Mouse (Mus musculus) midbrain, embryonic 12.5 days (tissue): ENCODE data around the gene Cpne5. TPM values are rescaled to one million over a fixed set of nuclear protein-coding genes. Genes with fewer than 3 reads are reported as not detected.
A peak's percentile ranks its signal among the peaks of the same experiment; 100 is the strongest.

ENCODE experiments used
- ATAC-seq: fragments of 200-750 bp; cut with Nextera tagmentation; 2 replicates; pipeline ENCODE4 v1.8.0; 2017; ENCODE audit warnings: low read depth, moderate TSS enrichment, moderate library complexity; ENCODE audit not compliant: low FRiP score
- H3K27ac ChIP-seq: fragments of 300-500 bp; sonication (generic); replicated peaks from 2 replicates; pipeline ENCODE4 v1.5.1; 2016; ENCODE audit warnings: mild to moderate bottlenecking
- H3K27me3 ChIP-seq: fragments of 300-500 bp; sonication (generic); 2 replicates; pipeline ENCODE4 v1.6.1; 2016; ENCODE audit warnings: mild to moderate bottlenecking
- H3K36me3 ChIP-seq: fragments of 300-500 bp; sonication (generic); 2 replicates; pipeline ENCODE4 v1.6.1; 2016
- H3K4me1 ChIP-seq: fragments of 300-500 bp; sonication (generic); 2 replicates; pipeline ENCODE4 v1.6.1; 2016
- H3K4me2 ChIP-seq: fragments of 300-500 bp; sonication (generic); replicated peaks from 2 replicates; pipeline ENCODE4 v1.6.1; 2016; ENCODE audit warnings: mild to moderate bottlenecking, moderate library complexity
- H3K4me3 ChIP-seq: fragments of 300-500 bp; sonication (generic); 2 replicates; pipeline ENCODE4 v1.5.1; 2016; ENCODE audit warnings: mild to moderate bottlenecking
- H3K9ac ChIP-seq: fragments of 300-500 bp; sonication (generic); replicated peaks from 2 replicates; pipeline ENCODE4 v1.6.1; 2016; ENCODE audit warnings: mild to moderate bottlenecking, moderate library complexity
- H3K9me3 ChIP-seq: fragments of 300-500 bp; sonication (generic); 2 replicates; pipeline ENCODE4 v1.6.1; 2016; ENCODE audit warnings: mild to moderate bottlenecking
- WGBS: fragments of 180-500 bp; shearing (Covaris S2); methylation state at CpG from one replicate; pipeline ENCODE4 v1.1.7; 2016; 5-methylcytosine and 5-hydroxymethylcytosine counted together
- polyA plus RNA-seq: library from polyadenylated mRNA; unstranded; fragments of >200 nt; fragmentation: Nextera tagmentation; extraction: Ambion mirVana; gene quantifications from 2 replicates; pipeline ENCODE4 v1.2.1, GENCODE M21; 2016

The Cpne5 gene
- polyA plus RNA-seq, 1 experiment from 2014 or later = 12.6 TPM

- Histone ChIP-seq H3K27ac (peak overlapping the region; percentile 97), H3K4me3 (peak overlapping the region; percentile 89), H3K36me3 (peaks cover 17% of the 10 kb centered on the region), H3K4me2 (peak overlapping the region; percentile 76), H3K27me3 (no peaks in the 10 kb centered on the region), H3K4me1 (peaks cover 39% of the 10 kb centered on the region), H3K9me3 (no peaks in the 10 kb centered on the region), H3K9ac (peak overlapping the region; percentile 76; the same call in 1 of the 2 replicates)
- WGBS = 93% methylated on average over 5 of the region's 5 CpGs
- no peak for ATAC-seq
These were observed 26.8 kb upstream of the Cpne5 start for GRCm38 (mm10) chr17:29264760-29265159.

DNA sequence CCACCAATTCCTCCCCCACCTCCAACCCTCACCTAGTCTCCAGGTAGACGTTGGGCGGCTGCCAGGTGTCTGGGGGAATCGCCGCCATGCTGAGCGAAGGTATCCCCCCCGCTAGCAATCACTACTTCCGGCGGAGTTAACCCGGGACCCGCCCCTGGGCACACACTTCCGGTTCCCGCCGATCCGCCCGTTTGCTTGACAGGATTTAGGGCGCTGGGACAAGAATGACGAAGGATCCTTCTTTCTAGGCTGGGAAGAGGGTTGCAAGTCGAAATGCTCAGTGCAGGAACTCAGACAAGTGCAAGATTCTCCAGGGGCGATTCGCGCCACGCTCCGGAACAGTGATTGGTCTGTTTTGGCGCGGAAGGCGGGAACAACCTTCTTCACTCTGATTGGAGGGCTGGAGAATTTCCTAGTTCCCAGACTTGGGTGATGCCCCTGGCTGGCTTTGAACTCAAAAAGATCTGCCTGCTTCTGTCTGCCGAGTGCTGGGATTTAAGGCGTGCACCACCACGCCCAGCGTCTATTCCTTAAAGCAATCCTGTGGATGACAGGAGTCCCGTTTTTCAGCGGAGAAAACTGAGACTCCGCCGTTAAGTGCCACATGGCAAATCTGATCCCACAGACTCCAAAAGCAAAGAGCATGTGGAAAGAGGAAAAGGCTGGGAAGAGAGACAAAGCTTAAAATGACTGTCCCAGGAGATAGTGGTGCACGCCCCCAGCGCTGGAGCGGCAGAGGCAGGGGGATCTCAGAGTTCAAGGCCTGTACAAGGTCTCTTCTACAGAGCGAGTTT, 26.1 kb upstream of the Cpne5 start, which contains the start of gene Ppil1:
TSS of gene Ppil1 (minus strand) at position 347 of the 794 bp plus-strand sequence.
- H3K4me3 ChIP-seq = peak within 1 kb of the TSS; percentile 89
- no peaks in the 10 kb centered on the region for H3K27me3 ChIP-seq
- H3K9ac ChIP-seq = peak within 1 kb of the TSS; percentile 76
- H3K9me3 ChIP-seq = no peaks in the 10 kb centered on the region
- peak within 1 kb of the TSS; percentile 76 for H3K4me2 ChIP-seq
- peak within 1 kb of the TSS; percentile 97 for H3K27ac ChIP-seq
- peaks cover 19% of the 10 kb centered on the region for H3K36me3 ChIP-seq
- WGBS = 8% methylated on average over 38 of the region's 38 CpGs
- H3K4me1 ChIP-seq = peaks cover 37% of the 10 kb centered on the region
- ATAC-seq = peak; percentile 66

GRCm38 (mm10) chr17:29263417-29263816, 25.4 kb upstream of the Cpne5 start:
- no peaks in the 10 kb centered on the region for H3K27me3 ChIP-seq
- ATAC-seq = no peak
- 2% methylated on average over 14 of the region's 14 CpGs for WGBS
- H3K4me2 ChIP-seq = peak overlapping the region; percentile 76
- peaks cover 24% of the 10 kb centered on the region for H3K36me3 ChIP-seq
- peak overlapping the region; percentile 97 for H3K27ac ChIP-seq
- H3K9ac ChIP-seq = peak overlapping the region; percentile 76
- peaks cover 37% of the 10 kb centered on the region for H3K4me1 ChIP-seq
- H3K4me3 ChIP-seq = peak overlapping the region; percentile 89
- H3K9me3 ChIP-seq = no peaks in the 10 kb centered on the region

- no peaks in the 10 kb centered on the region for H3K9me3 ChIP-seq
- H3K4me3 ChIP-seq = no peak overlapping the region
- WGBS = 50% methylated on average over 2 of the region's 2 CpGs
- H3K27me3 ChIP-seq = no peaks in the 10 kb centered on the region
- 0 out of 2 replicates have a peak overlapping the region, but pooled peaks have one; percentile 37 for H3K9ac ChIP-seq
- H3K27ac ChIP-seq = no peak overlapping the region
- no peak for ATAC-seq
- H3K36me3 ChIP-seq = peaks cover 36% of the 10 kb centered on the region
- H3K4me2 ChIP-seq = peak overlapping the region; percentile 76
- peaks cover 34% of the 10 kb centered on the region for H3K4me1 ChIP-seq
These were observed 24.3 kb upstream of the Cpne5 start for GRCm38 (mm10) chr17:29262259-29262649.

- no peak overlapping the region for H3K27ac ChIP-seq
- peaks cover 34% of the 10 kb centered on the region for H3K4me1 ChIP-seq
- peak overlapping the region; percentile 76; the same call in 1 of the 2 replicates for H3K4me2 ChIP-seq
- H3K9me3 ChIP-seq = no peaks in the 10 kb centered on the region
- 94% methylated on average over 22 of the region's 22 CpGs for WGBS
- H3K36me3 ChIP-seq = peaks cover 41% of the 10 kb centered on the region
- no peak overlapping the region for H3K4me3 ChIP-seq
- no peak for ATAC-seq
- no peaks in the 10 kb centered on the region for H3K27me3 ChIP-seq
- 0 out of 2 replicates have a peak overlapping the region, but pooled peaks have one; percentile 7 for H3K9ac ChIP-seq
These were observed 23.8 kb upstream of the Cpne5 start for GRCm38 (mm10) chr17:29261603-29262258.

GRCm38 (mm10) chr17:29260501-29260900, 22.5 kb upstream of the Cpne5 start:
- Histone ChIP-seq H3K9ac (no peak overlapping the region), H3K36me3 (peaks cover 53% of the 10 kb centered on the region), H3K4me1 (peaks cover 34% of the 10 kb centered on the region), H3K4me2 (no peak overlapping the region), H3K27me3 (no peaks in the 10 kb centered on the region), H3K4me3 (no peak overlapping the region), H3K27ac (no peak overlapping the region), H3K9me3 (no peaks in the 10 kb centered on the region)
- ATAC-seq = no peak
- 91% methylated on average over 15 of the region's 15 CpGs for WGBS

DNA sequence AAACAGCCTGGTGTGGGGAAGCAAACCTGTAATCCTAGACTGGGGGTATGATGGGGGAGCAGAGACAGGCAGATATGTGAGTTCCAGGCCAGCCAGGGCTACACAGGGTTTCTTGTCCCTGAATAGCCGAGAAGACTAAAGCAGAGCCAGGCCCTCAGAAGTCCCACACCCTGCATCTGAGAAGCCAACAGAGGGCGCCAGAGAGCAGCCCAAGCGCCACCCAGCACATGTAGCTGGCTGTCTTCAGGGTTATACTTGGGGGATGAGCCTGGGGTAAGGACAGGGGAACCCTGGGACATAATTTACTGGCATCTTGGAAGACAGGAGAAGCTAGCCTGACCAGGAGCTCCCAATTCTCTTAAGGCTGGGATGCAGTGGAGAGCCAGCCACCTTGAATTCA, 21.5 kb upstream of the Cpne5 start:
- H3K36me3 ChIP-seq = peaks cover 63% of the 10 kb centered on the region
- no peaks in the 10 kb centered on the region for H3K27me3 ChIP-seq
- peaks cover 32% of the 10 kb centered on the region for H3K4me1 ChIP-seq
- H3K27ac ChIP-seq = no peak overlapping the region
- 0 out of 2 replicates have a peak overlapping the region, but pooled peaks have one; percentile 11 for H3K9ac ChIP-seq
- H3K4me2 ChIP-seq = no peak overlapping the region
- 1% methylated on average over 3 of the region's 3 CpGs for WGBS
- H3K9me3 ChIP-seq = no peaks in the 10 kb centered on the region
- H3K4me3 ChIP-seq = no peak overlapping the region
- 0 out of 2 replicates have a peak, but pooled peaks have one; percentile 44 for ATAC-seq

- Histone ChIP-seq H3K4me1 (peaks cover 28% of the 10 kb centered on the region), H3K27me3 (no peaks in the 10 kb centered on the region), H3K4me3 (no peak overlapping the region), H3K4me2 (no peak overlapping the region), H3K9ac (0 out of 2 replicates have a peak overlapping the region, but pooled peaks have one; percentile 11), H3K27ac (no peak overlapping the region), H3K36me3 (peaks cover 69% of the 10 kb centered on the region), H3K9me3 (no peaks in the 10 kb centered on the region)
- 100% methylated on average over 2 of the region's 2 CpGs for WGBS
- ATAC-seq = no peak
These were observed 21.0 kb upstream of the Cpne5 start for GRCm38 (mm10) chr17:29258921-29259320.

GRCm38 (mm10) chr17:29258025-29258558, 20.1 kb upstream of the Cpne5 start:
- WGBS = 87% methylated on average over 10 of the region's 10 CpGs
- Histone ChIP-seq H3K4me3 (no peak overlapping the region), H3K4me1 (peaks cover 25% of the 10 kb centered on the region), H3K27ac (no peak overlapping the region), H3K4me2 (no peak overlapping the region), H3K36me3 (peaks cover 73% of the 10 kb centered on the region), H3K27me3 (no peaks in the 10 kb centered on the region), H3K9ac (no peak overlapping the region), H3K9me3 (no peaks in the 10 kb centered on the region)
- ATAC-seq = no peak

- no peaks in the 10 kb centered on the region for H3K9me3 ChIP-seq
- H3K4me3 ChIP-seq = no peak overlapping the region
- H3K9ac ChIP-seq = no peak overlapping the region
- WGBS = 94% methylated on average over 10 of the region's 10 CpGs
- H3K4me2 ChIP-seq = no peak overlapping the region
- no peak for ATAC-seq
- H3K27me3 ChIP-seq = no peaks in the 10 kb centered on the region
- H3K4me1 ChIP-seq = peaks cover 19% of the 10 kb centered on the region
- no peak overlapping the region for H3K27ac ChIP-seq
- peaks cover 83% of the 10 kb centered on the region for H3K36me3 ChIP-seq
These were observed 19.1 kb upstream of the Cpne5 start for GRCm38 (mm10) chr17:29257001-29257511.

- no peak overlapping the region for H3K27ac ChIP-seq
- no peak for ATAC-seq
- H3K9ac ChIP-seq = no peak overlapping the region
These were observed 18.5 kb upstream of the Cpne5 start for GRCm38 (mm10) chr17:29256507-29256906.

More at GRCm38 (mm10) chr17:29256507-29256906, 18.5 kb upstream of the Cpne5 start:
- no peak overlapping the region for H3K4me3 ChIP-seq
- peaks cover 14% of the 10 kb centered on the region; the same call in 1 of the 2 replicates for H3K4me1 ChIP-seq
- peaks cover 86% of the 10 kb centered on the region for H3K36me3 ChIP-seq
- no peaks in the 10 kb centered on the region for H3K27me3 ChIP-seq
- H3K9me3 ChIP-seq = no peaks in the 10 kb centered on the region
- 87% methylated on average over 6 of the region's 6 CpGs for WGBS
- H3K4me2 ChIP-seq = no peak overlapping the region
